Mouse (Mus musculus) MEL (cell line): ENCODE measurements around the gene Lpar5. TPM values are rescaled to one million over a fixed set of nuclear protein-coding genes. Genes with fewer than 3 reads are reported as not detected.
"Not testable (repeated sequence)": the region's sequence is repeated elsewhere in the genome, so short reads cannot be mapped to it uniquely, and the experiment has no call there.

Source experiments
- DNase-seq: peaks from one replicate; pipeline ENCODE4 v3.0.0; 2011; ENCODE audit warnings: low read depth, low spot score
- H3K27ac ChIP-seq: 2 replicates; pipeline ENCODE4 v1.5.1; 2012; ENCODE audit warnings: low read depth, mild to moderate bottlenecking, control low read depth, low read length, moderate library complexity; ENCODE audit not compliant: control insufficient read depth
- H3K27me3 ChIP-seq, 2 experiments: fragments of 150-350 bp in 1 of 2; sonication (generic) in 1 of 2; 2 replicates each; pipeline ENCODE4 v1.6.1; 2012; ENCODE audit warnings: low read length in 2 of 2, mild to moderate bottlenecking in 2 of 2, improper control_type of control experiment in 1 of 2, moderate library complexity in 1 of 2; ENCODE audit not compliant: insufficient read depth in 2 of 2, control insufficient read depth in 1 of 2
- H3K36me3 ChIP-seq, 2 experiments: 2 replicates each; pipeline ENCODE4 v1.6.1; 2012 to 2014; ENCODE audit warnings: low read length in 2 of 2, improper control_type of control experiment in 1 of 2, inconsistent platforms in 1 of 2, mild to moderate bottlenecking in 1 of 2; ENCODE audit not compliant: insufficient read depth in 2 of 2, control insufficient read depth in 1 of 2
- H3K4me1 ChIP-seq, 2 experiments: fragments of 150-350 bp in 1 of 2; sonication (generic) in 1 of 2; 2 replicates each; pipeline ENCODE4 v1.6.1; 2012; ENCODE audit warnings: low read length in 2 of 2, improper control_type of control experiment in 1 of 2, mild to moderate bottlenecking in 1 of 2; ENCODE audit not compliant: insufficient read depth in 2 of 2, control insufficient read depth in 1 of 2
- H3K4me3 ChIP-seq, 2 experiments: fragments of 150-350 bp in 1 of 2; sonication (generic) in 1 of 2; 2 replicates each; pipeline ENCODE4 v1.5.1; 2012; ENCODE audit warnings: low read depth in 2 of 2, low read length in 2 of 2, mild to moderate bottlenecking in 2 of 2, moderate library complexity in 2 of 2, control low read depth in 1 of 2, improper control_type of control experiment in 1 of 2; ENCODE audit not compliant: control insufficient read depth in 1 of 2, insufficient read depth in 1 of 2
- H3K79me2 ChIP-seq: 2 replicates; pipeline ENCODE4 v1.6.1; 2012; ENCODE audit warnings: mild to moderate bottlenecking, low read length, moderate library complexity; ENCODE audit not compliant: control insufficient read depth, poor library complexity, insufficient read depth
- H3K9ac ChIP-seq: 2 replicates; pipeline ENCODE4 v1.6.1; 2012; ENCODE audit warnings: low read depth, mild to moderate bottlenecking, control low read depth, low read length, moderate library complexity; ENCODE audit not compliant: control insufficient read depth, poor library complexity, severe bottlenecking
- H3K9me3 ChIP-seq: fragments of 150-350 bp; sonication (generic); replicated peaks from 2 replicates; pipeline ENCODE4 v1.6.1; 2012; ENCODE audit warnings: mild to moderate bottlenecking, low read length, improper control_type of control experiment, moderate library complexity; ENCODE audit not compliant: insufficient read depth
- BHLHE40 ChIP-seq: IDR thresholded peaks from 2 replicates; pipeline ENCODE4 v1.6.1; 2012; ENCODE audit warnings: low read depth, mild to moderate bottlenecking, inconsistent platforms, low read length, improper control_type of control experiment, borderline replicate concordance
- CHD1 ChIP-seq: IDR thresholded peaks from 2 replicates; pipeline ENCODE4 v1.6.1; 2012; ENCODE audit warnings: low read depth, mild to moderate bottlenecking, inconsistent platforms, low read length, improper control_type of control experiment
- CTCF ChIP-seq, 3 experiments: IDR thresholded peaks in 2 of 3; conservative IDR thresholded peaks in 1 of 3; 2 replicates each; pipeline ENCODE4 v1.5.1; 2011 to 2012; ENCODE audit warnings: low read length in 3 of 3, low read depth in 2 of 3, mild to moderate bottlenecking in 2 of 3, improper control_type of control experiment in 1 of 3, inconsistent platforms in 1 of 3, mixed read lengths in 1 of 3, moderate library complexity in 1 of 3; ENCODE audit not compliant: control insufficient read depth in 1 of 3, insufficient read depth in 1 of 3, poor library complexity in 1 of 3, severe bottlenecking in 1 of 3
- EP300 ChIP-seq, 2 experiments: IDR thresholded peaks; 2 replicates each; pipeline ENCODE4 v1.6.1; 2011; ENCODE audit warnings: improper control_type of control experiment in 2 of 2, low read length in 2 of 2, low read depth in 1 of 2, mild to moderate bottlenecking in 1 of 2
- ETS1 ChIP-seq: IDR thresholded peaks from 2 replicates; pipeline ENCODE4 v1.6.1; 2012; ENCODE audit warnings: low read depth, mild to moderate bottlenecking, inconsistent platforms, low read length, improper control_type of control experiment, moderate library complexity
- GABPA ChIP-seq: IDR thresholded peaks from 2 replicates; pipeline ENCODE4 v1.6.1; 2012; ENCODE audit warnings: low read depth, mild to moderate bottlenecking, inconsistent platforms, low read length, improper control_type of control experiment, moderate library complexity
- HCFC1 ChIP-seq: IDR thresholded peaks from 2 replicates; pipeline ENCODE4 v1.6.1; 2012; ENCODE audit warnings: low read depth, mild to moderate bottlenecking, inconsistent platforms, low read length, improper control_type of control experiment, moderate library complexity
- KAT2A ChIP-seq: conservative IDR thresholded peaks from 2 replicates; pipeline ENCODE4 v1.6.1; 2012; ENCODE audit warnings: low read depth, low read length, improper control_type of control experiment, inconsistent platforms
- MAFK ChIP-seq: IDR thresholded peaks from 2 replicates; pipeline ENCODE4 v1.6.1; 2011; ENCODE audit warnings: low read depth, mild to moderate bottlenecking, low read length, improper control_type of control experiment, borderline replicate concordance
- MAX ChIP-seq: IDR thresholded peaks from 2 replicates; pipeline ENCODE4 v1.6.1; 2011; ENCODE audit warnings: low read length, improper control_type of control experiment
- MAZ ChIP-seq: IDR thresholded peaks from 2 replicates; pipeline ENCODE4 v1.6.1; 2012; ENCODE audit warnings: low read depth, mild to moderate bottlenecking, inconsistent platforms, low read length, improper control_type of control experiment
- MYB ChIP-seq: IDR thresholded peaks from 2 replicates; pipeline ENCODE4 v1.6.1; 2011; ENCODE audit warnings: mild to moderate bottlenecking, low read depth, low read length, improper control_type of control experiment
- MYC ChIP-seq: IDR thresholded peaks from 2 replicates; pipeline ENCODE4 v1.6.1; 2011; ENCODE audit warnings: low read depth, mild to moderate bottlenecking, low read length, improper control_type of control experiment, moderate library complexity
- POLR2AphosphoS2 ChIP-seq: IDR thresholded peaks from 2 replicates; pipeline ENCODE4 v1.6.1; 2011; ENCODE audit warnings: low read length, improper control_type of control experiment
- POLR2AphosphoS5 ChIP-seq: IDR thresholded peaks from 2 replicates; pipeline ENCODE4 v1.6.1; 2012; ENCODE audit warnings: low read depth, borderline replicate concordance, mild to moderate bottlenecking, inconsistent platforms, low read length, moderate library complexity, mixed read lengths
- RAD21 ChIP-seq: IDR thresholded peaks from 2 replicates; pipeline ENCODE4 v1.6.1; 2011; ENCODE audit warnings: mild to moderate bottlenecking, low read depth, low read length, improper control_type of control experiment
- RCOR1 ChIP-seq: IDR thresholded peaks from 2 replicates; pipeline ENCODE4 v1.6.1; 2012; ENCODE audit warnings: low read depth, mild to moderate bottlenecking, inconsistent platforms, low read length, improper control_type of control experiment
- SMC3 ChIP-seq: IDR thresholded peaks from 2 replicates; pipeline ENCODE4 v1.6.1; 2011; ENCODE audit warnings: low read depth, low read length, improper control_type of control experiment
- TBP ChIP-seq: IDR thresholded peaks from 2 replicates; pipeline ENCODE4 v1.8.0; 2011; ENCODE audit warnings: low read depth, low read length, improper control_type of control experiment
- TCF12 ChIP-seq: IDR thresholded peaks from 2 replicates; pipeline ENCODE4 v1.6.1; 2014; ENCODE audit warnings: low read depth, mild to moderate bottlenecking, inconsistent platforms, low read length, improper control_type of control experiment, moderate library complexity
- USF2 ChIP-seq, 2 experiments: IDR thresholded peaks; 2 replicates each; pipeline ENCODE4 v1.6.1; 2011 to 2012; ENCODE audit warnings: improper control_type of control experiment in 2 of 2, low read length in 2 of 2, borderline replicate concordance in 1 of 2, inconsistent platforms in 1 of 2, low read depth in 1 of 2, mild to moderate bottlenecking in 1 of 2; ENCODE audit not compliant: insufficient read depth in 1 of 2
- ZNF384 ChIP-seq: IDR thresholded peaks from 2 replicates; pipeline ENCODE4 v1.6.1; 2012; ENCODE audit warnings: low read depth, mild to moderate bottlenecking, inconsistent platforms, low read length, improper control_type of control experiment
- polyA plus RNA-seq, 2 experiments: library from polyadenylated mRNA; stranded (reverse) in 1 of 2; unstranded in 1 of 2; fragments of >175 nt in 1 of 2; fragments of >200 nt in 1 of 2; gene quantifications; 2 replicates each; pipeline versions ENCODE4 v1.2.1 to v1.2.4; 2012; ENCODE audit warnings: low replicate concordance in 2 of 2, low read depth in 1 of 2; ENCODE audit not compliant: insufficient read length in 2 of 2, insufficient read depth in 1 of 2, missing spikeins in 1 of 2
- total RNA-seq: library from RNA; depleted of rRNA; stranded (reverse); fragments of 300-350 nt; gene quantifications from 2 replicates; pipeline ENCODE4 v1.2.3, GENCODE M21; 2012

The Lpar5 gene
- total and polyA plus RNA-seq, 3 experiments, result 2.8 to 16.2 TPM; not detected in 1

- not testable (repeated sequence) for H3K27ac ChIP-seq, H3K9me3 ChIP-seq, H3K9ac ChIP-seq, H3K27me3 ChIP-seq, H3K4me3 ChIP-seq, H3K4me1 ChIP-seq, H3K79me2 ChIP-seq
- peaks cover 0 to 22% of the 10 kb centered on the region in 2 experiments; a peak in 2 of 4 replicates for H3K36me3 ChIP-seq
- peak; percentile 58 for DNase-seq
- peak; percentile 73 to 83 (median 82) for TF ChIP-seq CTCF (IDR thresholded peaks at IDR 0.05 in 2 of 3, conservative IDR thresholded peaks at IDR 0.05 in 1 of 3; ENCODE audit: control insufficient read depth in 1 of 3, insufficient read depth in 1 of 3, low read depth in 2 of 3, low read length in 3 of 3, poor library complexity in 1 of 3, severe bottlenecking in 1 of 3)
- TF ChIP-seq RAD21, result peak; percentile 6; the same call in 1 of the 2 replicates
- peak; percentile 44 for TF ChIP-seq SMC3
- TF ChIP-seq, all 39 proteins: peak for 3; not testable (repeated sequence) for 36
Observed at GRCm38 (mm10) chr6:125030532-125030931, 37.2 kb upstream of the Lpar5 start.

DNA sequence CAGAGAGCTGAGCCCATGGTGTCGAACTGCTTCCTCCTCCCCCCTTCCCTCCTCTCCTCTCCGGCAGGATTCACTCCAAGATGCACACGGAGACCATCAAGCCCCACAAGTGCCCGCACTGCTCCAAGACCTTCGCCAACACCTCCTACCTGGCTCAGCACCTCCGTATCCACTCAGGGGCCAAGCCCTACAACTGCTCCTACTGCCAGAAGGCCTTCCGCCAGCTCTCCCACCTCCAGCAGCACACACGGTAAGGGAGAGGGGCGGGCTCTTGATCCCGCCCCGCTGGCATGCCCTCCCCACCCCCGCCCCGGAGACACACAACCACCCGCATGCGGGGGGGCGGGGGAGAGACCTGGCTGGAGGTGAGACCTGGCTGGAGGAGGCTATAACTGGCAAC lies 36.1 kb upstream of the Lpar5 start:
- H3K36me3 ChIP-seq, result peaks cover 0 to 17% of the 10 kb centered on the region in 2 experiments; a peak in 2 of 4 replicates
- H3K27me3 ChIP-seq, result no peaks in the 10 kb centered on the region
- H3K79me2 ChIP-seq, result no peaks in the 10 kb centered on the region
- H3K4me3 ChIP-seq, result no peak overlapping the region
- H3K27ac ChIP-seq, result no peak overlapping the region
- H3K9me3 ChIP-seq, result no peaks in the 10 kb centered on the region
- no peak for TF ChIP-seq MAX
- no peak for TF ChIP-seq MAZ
- no peak for TF ChIP-seq GABPA
- no peak for TF ChIP-seq BHLHE40
- TF ChIP-seq KAT2A, result no peak
- no peak for TF ChIP-seq CHD1
- TF ChIP-seq POLR2AphosphoS5, result no peak
- no peak for TF ChIP-seq HCFC1
- no peak for TF ChIP-seq ETS1
- no peak for TF ChIP-seq USF2 (IDR thresholded peaks at IDR 0.05; ENCODE audit: borderline replicate concordance in 1 of 2, insufficient read depth in 1 of 2, low read depth in 1 of 2, low read length in 2 of 2)
- no peak for TF ChIP-seq ZNF384
- no peak for TF ChIP-seq SMC3
- no peak for TF ChIP-seq POLR2AphosphoS2
- TF ChIP-seq MYC, result no peak
- TF ChIP-seq TCF12, result no peak
- no peak for TF ChIP-seq EP300 (IDR thresholded peaks at IDR 0.05; ENCODE audit: low read depth in 1 of 2, low read length in 2 of 2)
- TF ChIP-seq TBP, result no peak
- no peak for TF ChIP-seq RCOR1
- no peak for TF ChIP-seq MYB
- no peak for TF ChIP-seq MAFK
- TF ChIP-seq, all 39 proteins: peak for 0
- H3K4me1 ChIP-seq, result no peaks in the 10 kb centered on the region
- DNase-seq, result no peak
- H3K9ac ChIP-seq, result no peak overlapping the region
